Mouse (Mus musculus) left cerebral cortex, adult 11 months (tissue): Measurements from ENCODE around the gene Ssh1.

Experiments
- DNase-seq: peaks from one replicate; pipeline ENCODE4 v3.0.0; 2022; ENCODE audit warnings: low spot score

Gene Ssh1

DNA sequence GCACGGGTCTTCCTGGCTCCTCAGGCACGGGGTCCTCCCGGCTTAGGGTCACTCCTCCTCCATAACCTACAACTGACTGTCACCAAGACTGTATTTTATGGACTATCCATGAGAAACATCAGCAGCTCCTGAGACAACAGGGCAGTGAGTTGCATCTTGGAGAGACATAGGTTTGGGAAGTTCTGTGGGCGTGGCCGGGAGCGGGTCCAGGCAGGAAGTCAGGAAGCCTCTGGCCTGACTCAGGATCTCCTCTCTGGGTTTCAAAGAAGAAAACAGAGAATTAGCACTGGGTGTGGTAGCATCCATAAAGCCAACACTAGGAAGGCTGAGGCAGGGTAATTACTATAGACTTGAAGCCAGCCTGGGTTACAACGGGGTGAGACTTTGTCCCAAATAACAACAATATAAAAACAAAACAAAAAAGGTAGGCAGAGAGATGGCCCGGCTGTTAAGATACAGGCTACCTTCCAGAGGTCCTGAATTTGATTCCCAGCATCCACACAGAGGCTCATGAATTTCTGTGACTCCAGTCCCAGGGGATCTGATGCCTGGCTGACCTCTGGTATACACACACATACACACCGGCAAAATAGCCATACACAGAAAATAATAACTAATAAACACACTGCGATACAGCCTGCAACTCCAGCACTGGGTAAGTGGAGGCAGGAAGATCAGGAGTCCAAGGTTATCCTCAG lies 63.6 kb downstream of the Ssh1 start:
- DNase-seq, result no peak

DNA sequence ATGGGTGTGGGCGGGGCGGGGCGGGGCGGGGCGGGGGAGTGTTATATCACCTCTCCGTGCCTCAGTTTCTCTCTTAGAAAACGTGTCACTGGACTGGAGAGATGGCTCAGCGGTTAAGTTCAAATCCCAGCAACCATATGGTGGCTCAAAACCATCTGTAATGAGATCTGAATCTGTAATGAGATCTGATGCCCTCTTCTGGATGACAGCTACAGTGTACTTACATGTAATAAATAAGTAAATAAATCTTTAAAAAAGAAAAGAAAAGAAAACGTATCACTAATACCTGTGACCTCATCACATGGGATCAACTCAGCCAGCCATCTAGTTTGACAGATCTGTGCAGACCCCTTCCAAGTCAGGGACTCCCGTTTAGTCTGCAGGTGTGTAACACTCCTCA lies 64.2 kb downstream of the Ssh1 start:
- DNase-seq, result no peak

- DNase-seq, result no peak
These were observed 69.1 kb downstream of the Ssh1 start for GRCm38 (mm10) chr5:113924608-113925007.

- no peak for DNase-seq
These were observed 72.2 kb downstream of the Ssh1 start for GRCm38 (mm10) chr5:113921310-113922166.

- no peak for DNase-seq
These were observed 74.6 kb downstream of the Ssh1 start for GRCm38 (mm10) chr5:113919060-113919459.

GRCm38 (mm10) chr5:113918654-113919053 lies 75.0 kb downstream of the Ssh1 start:
- no peak for DNase-seq

DNA sequence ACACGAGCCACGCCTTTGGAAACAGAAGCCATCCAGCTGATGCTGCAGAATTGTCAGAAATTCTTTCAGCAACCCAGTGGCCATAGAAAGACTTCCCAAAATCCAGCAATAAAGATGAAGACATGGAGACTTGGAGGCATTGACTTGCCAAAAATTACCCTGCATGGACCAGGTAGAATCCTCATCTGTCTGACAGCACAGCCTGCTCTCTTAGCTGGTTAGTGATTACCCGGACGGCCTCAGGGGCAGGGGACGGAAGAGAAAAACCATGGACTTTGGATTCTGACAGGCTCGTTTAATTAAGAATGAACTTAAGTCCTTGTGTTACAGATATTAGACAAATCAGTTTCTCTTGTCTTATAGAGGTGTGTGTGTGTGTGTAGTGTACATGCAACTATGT lies 83.0 kb downstream of the Ssh1 start:
- DNase-seq, result no peak

DNA sequence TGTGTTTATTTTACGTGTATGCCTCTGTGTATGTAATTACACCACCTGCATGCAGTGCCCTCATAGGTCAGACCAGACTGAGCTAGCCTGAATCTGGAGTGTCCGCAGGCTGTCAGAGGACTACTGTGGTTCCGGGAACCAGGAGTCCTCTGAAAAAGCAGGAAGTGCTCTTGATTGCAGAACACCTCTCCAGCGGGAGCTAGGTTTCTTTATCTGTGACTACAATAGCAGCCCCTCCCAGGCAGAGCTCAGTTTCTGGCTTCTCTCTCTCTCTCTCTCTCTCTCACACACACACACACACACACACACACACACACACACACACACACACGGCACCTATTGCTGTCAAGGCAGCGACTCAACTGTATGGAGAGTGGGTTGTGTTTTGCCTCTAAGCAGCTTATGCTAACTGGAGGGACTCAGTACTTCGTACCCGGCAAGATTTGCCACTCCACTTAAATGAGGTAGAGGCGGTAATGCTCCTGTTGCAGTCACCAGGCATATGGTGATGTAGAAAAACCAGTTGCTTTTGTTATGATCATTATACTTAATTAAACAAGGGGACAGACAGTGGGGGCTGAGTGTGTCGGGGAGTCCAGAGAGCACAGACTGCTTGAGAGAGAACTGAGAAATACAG lies 83.5 kb downstream of the Ssh1 start:
- no peak for DNase-seq

- peak; percentile 96 for DNase-seq
These were observed 84.9 kb downstream of the Ssh1 start, which contains the start of gene Coro1c for GRCm38 (mm10) chr5:113908592-113909441. Gene Coro1c (minus strand): TSS chr5:113908758.

DNA sequence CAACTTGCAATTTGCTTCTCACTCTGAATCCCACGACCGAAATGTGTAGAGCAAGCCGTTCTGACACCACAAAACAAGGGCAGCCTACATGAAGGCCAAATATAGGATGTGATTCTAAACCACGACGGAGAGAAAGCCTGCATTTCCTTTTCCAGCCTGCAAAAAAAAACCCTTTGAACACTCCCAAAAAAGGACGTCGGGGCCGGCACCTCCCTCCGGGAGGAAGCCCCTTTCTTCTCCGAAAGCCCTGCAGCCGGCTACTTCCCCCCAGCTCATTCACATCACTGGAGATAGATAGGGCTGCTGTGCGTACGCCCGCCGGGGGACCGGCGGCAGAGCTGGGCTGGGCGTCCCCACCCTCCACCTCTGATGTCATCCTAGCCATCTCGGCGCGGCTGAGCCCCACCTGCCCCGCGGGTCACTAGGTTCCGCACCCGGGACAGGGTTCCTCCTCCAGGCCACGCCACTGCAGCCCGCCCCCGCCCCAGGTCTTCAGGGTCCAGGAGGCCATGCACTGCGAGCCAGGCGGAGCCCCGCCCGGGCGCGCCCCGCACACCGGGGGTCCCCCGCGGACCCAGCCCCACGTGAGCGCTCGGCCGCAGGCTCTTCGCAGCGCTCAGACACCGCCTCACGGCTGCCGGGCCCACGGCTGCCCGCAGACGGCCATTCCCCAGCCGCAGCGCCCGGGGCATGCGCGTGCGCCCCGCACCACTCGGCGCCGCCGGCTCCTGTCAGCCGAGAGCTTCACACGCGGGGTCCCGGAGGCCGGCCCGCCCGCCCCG lies 85.7 kb downstream of the Ssh1 start:
- no peak for DNase-seq

DNA sequence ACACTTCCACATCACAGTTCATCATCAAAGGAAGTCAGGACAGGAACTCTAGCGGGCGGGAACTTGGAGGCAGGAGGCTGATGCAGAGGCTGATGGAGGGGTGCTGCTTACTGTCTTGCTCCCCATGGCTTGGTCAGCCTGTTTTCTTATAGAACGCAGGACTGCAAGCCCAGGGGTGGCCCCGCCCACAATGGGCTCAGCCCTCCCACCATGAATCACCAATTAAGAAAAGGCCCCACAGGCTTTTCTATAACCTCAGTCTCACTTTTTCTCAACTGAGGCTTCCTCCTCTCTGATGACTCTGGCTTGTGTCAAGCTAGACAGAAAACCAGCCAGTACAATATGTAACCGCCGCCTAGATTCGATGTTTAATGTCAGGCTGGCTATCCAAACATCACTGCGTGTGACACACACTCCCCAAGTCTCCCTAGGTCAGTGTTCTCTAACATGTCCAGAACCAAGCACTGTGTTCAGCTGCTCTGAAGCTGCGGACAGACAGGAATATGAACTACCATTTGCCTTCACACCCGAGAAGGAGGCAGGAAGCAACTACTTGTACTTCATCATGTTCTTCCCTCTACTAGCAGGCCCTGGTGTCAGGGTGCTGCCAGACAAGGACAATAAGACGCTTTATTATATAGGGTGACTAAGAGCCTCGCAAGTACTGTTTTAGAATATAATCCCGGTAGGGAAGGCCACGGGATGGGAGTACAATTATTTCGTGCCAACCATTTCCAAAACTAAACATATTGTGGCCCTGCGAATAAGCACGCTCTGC lies 86.5 kb downstream of the Ssh1 start:
- DNase-seq, result no peak

DNA sequence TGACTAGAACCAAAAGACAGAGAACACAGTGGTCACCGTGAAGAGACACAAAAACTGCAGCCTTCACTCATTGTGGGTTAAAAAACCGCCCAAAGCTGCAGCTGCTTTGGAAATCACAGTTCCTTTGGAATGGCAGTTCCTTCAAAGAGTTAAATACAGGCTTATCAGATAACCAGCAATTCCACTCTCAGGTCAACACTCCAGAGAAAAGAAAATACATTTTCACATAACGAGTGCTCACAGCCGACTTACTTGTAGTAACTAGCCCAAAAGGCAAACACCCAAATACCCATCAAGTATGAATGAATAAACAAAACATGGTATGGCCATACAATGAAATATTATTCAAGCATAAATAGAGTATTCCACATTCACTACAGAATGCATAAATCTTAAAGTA lies 88.7 kb downstream of the Ssh1 start:
- DNase-seq, result no peak

DNA sequence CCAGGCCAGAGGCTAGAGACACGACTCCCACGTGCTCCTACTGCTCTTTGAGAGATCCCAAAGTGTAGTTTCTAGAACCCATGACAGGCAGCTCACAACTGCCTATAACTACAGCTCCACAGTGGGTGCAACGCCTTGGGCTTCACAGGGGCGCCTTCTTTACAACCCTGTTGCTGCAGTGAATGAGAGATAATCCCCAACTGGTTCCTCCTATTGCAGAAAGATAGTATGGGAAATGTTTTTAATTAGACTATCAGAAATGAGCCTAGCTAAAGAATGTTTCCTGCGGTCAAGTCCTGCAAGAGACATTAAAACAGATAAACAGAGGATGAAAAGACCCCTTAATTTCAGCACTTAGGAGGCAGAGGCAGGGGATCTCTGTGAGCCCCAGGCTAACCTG lies 90.7 kb downstream of the Ssh1 start:
- DNase-seq, result no peak

- no peak for DNase-seq
These were observed 91.7 kb downstream of the Ssh1 start for GRCm38 (mm10) chr5:113902017-113902416.

DNA sequence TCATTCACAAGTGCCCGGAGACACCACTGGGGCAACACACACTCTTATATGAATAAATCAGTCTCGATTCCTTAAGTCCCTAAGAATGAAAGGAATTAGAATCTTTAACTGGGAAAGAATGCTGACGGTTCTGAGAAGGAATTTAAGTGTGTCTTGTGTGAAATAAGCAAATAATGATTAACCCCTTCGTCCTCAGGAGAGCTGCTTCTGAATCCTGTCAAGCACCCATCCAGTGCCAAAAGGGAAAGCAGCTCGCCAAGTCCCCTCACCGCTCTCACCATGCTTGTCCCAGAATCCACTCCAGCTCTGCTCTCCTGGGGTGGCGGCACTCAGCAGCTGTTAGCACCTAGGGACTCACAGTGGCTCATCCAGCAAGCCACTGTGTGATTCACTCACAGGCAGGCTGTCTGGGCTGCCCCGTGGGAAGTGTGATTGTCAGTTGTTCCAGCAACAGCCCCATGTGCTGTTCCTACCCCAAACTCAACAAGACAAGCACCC lies 92.6 kb downstream of the Ssh1 start:
- no peak for DNase-seq

GRCm38 (mm10) chr5:113899543-113899942 lies 94.2 kb downstream of the Ssh1 start:
- DNase-seq, result no peak

GRCm38 (mm10) chr5:113892005-113892404 lies 101.7 kb downstream of the Ssh1 start:
- no peak for DNase-seq

GRCm38 (mm10) chr5:113890874-113891273 lies 102.8 kb downstream of the Ssh1 start:
- no peak for DNase-seq

- DNase-seq, result no peak
These were observed 103.8 kb downstream of the Ssh1 start for GRCm38 (mm10) chr5:113889912-113890311.
